Mouse (Mus musculus): ENCODE data around the gene Tenm3. TPM values are rescaled to one million over a fixed set of nuclear protein-coding genes. Genes with fewer than 3 reads are reported as not detected.
A peak's percentile ranks its signal among the peaks of the same experiment; 100 is the strongest.

Tenm3 gene
- polyA plus RNA-seq, 1 experiment from 2014 or later: 48.6 TPM

DNA sequence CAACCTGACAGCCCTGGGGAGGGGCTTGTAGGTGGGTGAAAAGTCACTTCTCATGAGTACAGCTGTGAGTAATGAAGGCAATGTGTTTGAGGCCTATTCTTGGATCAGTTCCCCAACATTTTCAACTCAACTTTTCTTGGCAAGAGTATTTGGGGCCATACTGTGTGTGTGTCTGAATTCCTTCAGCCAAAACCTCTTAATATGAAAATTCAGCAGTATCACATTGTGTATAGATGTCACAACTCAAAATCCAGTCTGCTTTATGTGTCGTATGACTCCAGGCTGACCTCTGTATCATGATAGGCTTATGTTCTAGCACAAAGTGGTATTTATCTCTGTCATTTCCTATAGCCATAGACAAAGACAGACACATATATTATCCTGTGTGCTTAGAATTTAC, 270.8 kb downstream of the Tenm3 start:
- H3K27me3 ChIP-seq (replicated peaks; ENCODE audit: control insufficient read depth, insufficient read depth, low read length): no peaks in the 10 kb centered on the region
- DNase-seq (ENCODE audit: low spot score) (peak; percentile 85), ATAC-seq (ENCODE audit: low read depth) (peak; percentile 60; the same call in 1 of the 2 replicates)
- 39% methylated on average over 1 of the region's 1 CpGs for WGBS
- peaks cover 29% of the 10 kb centered on the region for H3K4me1 ChIP-seq (ENCODE audit: control insufficient read depth, insufficient read depth, low read length)
- H3K4me3 ChIP-seq (ENCODE audit: low read depth, low read length): no peak overlapping the region
- H3K9me3 ChIP-seq (ENCODE audit: control insufficient read depth, low read length): no peaks in the 10 kb centered on the region
- H3K4me2 ChIP-seq (ENCODE audit: low read depth, low read length): no peak overlapping the region
- peak overlapping the region; percentile 53 for H3K27ac ChIP-seq (replicated peaks; ENCODE audit: low read depth, low read length)
- no peak overlapping the region for H3K9ac ChIP-seq (ENCODE audit: low read depth, low read length)
- no peaks in the 10 kb centered on the region for H3K36me3 ChIP-seq (ENCODE audit: control insufficient read depth, insufficient read depth, low read length)

GRCm38 (mm10) chr8:48572345-48572744, 271.4 kb downstream of the Tenm3 start:
- no peak overlapping the region for H3K4me2 ChIP-seq (ENCODE audit: low read depth, low read length)
- no peak overlapping the region for H3K4me3 ChIP-seq (ENCODE audit: low read depth, low read length)
- H3K9ac ChIP-seq (ENCODE audit: low read depth, low read length): no peak overlapping the region
- 95% methylated on average over 2 of the region's 2 CpGs for WGBS
- no peaks in the 10 kb centered on the region for H3K36me3 ChIP-seq (ENCODE audit: control insufficient read depth, insufficient read depth, low read length)
- H3K4me1 ChIP-seq (ENCODE audit: control insufficient read depth, insufficient read depth, low read length): peaks cover 33% of the 10 kb centered on the region
- no peaks in the 10 kb centered on the region for H3K9me3 ChIP-seq (ENCODE audit: control insufficient read depth, low read length)
- H3K27me3 ChIP-seq (replicated peaks; ENCODE audit: control insufficient read depth, insufficient read depth, low read length): no peaks in the 10 kb centered on the region
- ATAC-seq (ENCODE audit: low read depth): no peak
- no peak for DNase-seq (ENCODE audit: low spot score)
- peak overlapping the region; percentile 53; the same call in 1 of the 2 replicates for H3K27ac ChIP-seq (replicated peaks; ENCODE audit: low read depth, low read length)

GRCm38 (mm10) chr8:48568608-48569007, 275.1 kb downstream of the Tenm3 start:
- Histone ChIP-seq H3K4me1 (ENCODE audit: control insufficient read depth, insufficient read depth, low read length) (peaks cover 36% of the 10 kb centered on the region), H3K4me3 (ENCODE audit: low read depth, low read length) (no peak overlapping the region), H3K9ac (ENCODE audit: low read depth, low read length) (no peak overlapping the region), H3K4me2 (ENCODE audit: low read depth, low read length) (no peak overlapping the region), H3K27ac (replicated peaks; ENCODE audit: low read depth, low read length) (peak overlapping the region; percentile 77), H3K27me3 (replicated peaks; ENCODE audit: control insufficient read depth, insufficient read depth, low read length) (no peaks in the 10 kb centered on the region), H3K9me3 (ENCODE audit: control insufficient read depth, low read length) (no peaks in the 10 kb centered on the region), H3K36me3 (ENCODE audit: control insufficient read depth, insufficient read depth, low read length) (no peaks in the 10 kb centered on the region)
- ATAC-seq (ENCODE audit: low read depth) (no peak), DNase-seq (ENCODE audit: low spot score) (peak; percentile 84)
- 19% methylated on average over 4 of the region's 4 CpGs for WGBS

GRCm38 (mm10) chr8:48567929-48568607, 275.7 kb downstream of the Tenm3 start:
- no peak for ATAC-seq (ENCODE audit: low read depth)
- Histone ChIP-seq H3K4me2 (ENCODE audit: low read depth, low read length) (peak overlapping the region; percentile 28; the same call in 1 of the 2 replicates), H3K9me3 (ENCODE audit: control insufficient read depth, low read length) (no peaks in the 10 kb centered on the region), H3K27ac (replicated peaks; ENCODE audit: low read depth, low read length) (peak overlapping the region; percentile 77), H3K4me3 (ENCODE audit: low read depth, low read length) (no peak overlapping the region), H3K4me1 (ENCODE audit: control insufficient read depth, insufficient read depth, low read length) (peaks cover 33% of the 10 kb centered on the region), H3K36me3 (ENCODE audit: control insufficient read depth, insufficient read depth, low read length) (no peaks in the 10 kb centered on the region), H3K9ac (ENCODE audit: low read depth, low read length) (peak overlapping the region; percentile 19; the same call in 1 of the 2 replicates), H3K27me3 (replicated peaks; ENCODE audit: control insufficient read depth, insufficient read depth, low read length) (no peaks in the 10 kb centered on the region)
- peak; percentile 64 for DNase-seq (ENCODE audit: low spot score)
- 31% methylated on average over 10 of the region's 10 CpGs for WGBS

DNA sequence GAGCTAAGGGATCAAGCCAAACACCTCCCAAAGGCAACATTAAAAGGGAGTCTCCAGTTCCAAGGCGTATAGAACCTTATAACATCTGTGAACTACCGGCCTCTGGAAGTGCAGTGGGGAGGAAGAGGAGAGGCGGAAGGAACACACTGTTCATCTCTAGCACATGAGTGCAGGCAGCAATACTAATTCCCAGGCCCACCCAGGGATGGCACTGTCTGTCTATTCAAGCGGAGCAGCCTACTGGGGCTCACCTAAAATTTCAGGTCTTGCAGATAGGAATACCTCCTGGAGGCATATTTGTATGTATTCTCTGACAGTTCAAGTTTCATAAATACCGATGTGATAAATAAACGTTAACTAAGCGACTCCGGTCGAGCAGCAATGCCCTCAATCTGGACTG, 283.5 kb downstream of the Tenm3 start:
- ATAC-seq (ENCODE audit: low read depth): no peak
- Histone ChIP-seq H3K27ac (replicated peaks; ENCODE audit: low read depth, low read length) (no peak overlapping the region), H3K36me3 (ENCODE audit: control insufficient read depth, insufficient read depth, low read length) (no peaks in the 10 kb centered on the region), H3K4me2 (ENCODE audit: low read depth, low read length) (no peak overlapping the region), H3K4me1 (ENCODE audit: control insufficient read depth, insufficient read depth, low read length) (no peaks in the 10 kb centered on the region; the same call in 1 of the 2 replicates), H3K27me3 (replicated peaks; ENCODE audit: control insufficient read depth, insufficient read depth, low read length) (no peaks in the 10 kb centered on the region), H3K9me3 (ENCODE audit: control insufficient read depth, low read length) (no peaks in the 10 kb centered on the region), H3K4me3 (ENCODE audit: low read depth, low read length) (no peak overlapping the region), H3K9ac (ENCODE audit: low read depth, low read length) (no peak overlapping the region)
- WGBS: 59% methylated on average over 9 of the region's 9 CpGs
- DNase-seq (ENCODE audit: low spot score): no peak

DNA sequence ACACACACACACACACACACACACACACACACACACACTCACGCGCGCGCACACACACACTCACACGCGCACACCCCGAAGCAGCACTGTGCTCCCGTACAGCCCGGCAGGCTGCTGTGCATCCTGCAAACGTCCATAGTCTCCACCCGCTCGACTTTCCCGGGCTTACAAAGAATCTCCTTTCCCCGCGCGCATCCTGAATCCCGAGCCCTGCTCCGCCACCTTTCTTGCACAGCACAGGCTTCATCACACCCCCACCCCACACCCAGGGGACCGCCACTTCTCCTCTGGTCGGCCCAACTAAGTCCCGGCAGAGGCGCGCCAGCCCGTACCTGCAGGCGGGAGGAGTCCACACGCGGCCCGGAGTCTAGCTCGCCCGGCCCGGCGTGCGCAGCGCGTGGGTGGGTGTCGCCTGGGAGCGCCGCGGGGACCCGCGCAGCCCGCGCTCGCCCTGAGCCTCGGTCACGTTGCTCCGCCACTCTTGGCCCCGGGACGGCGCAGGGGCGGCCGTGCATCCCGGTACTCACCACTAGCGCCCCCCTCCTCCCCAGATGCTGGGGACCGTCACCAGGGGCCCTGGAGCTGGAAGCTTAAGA, 288.1 kb downstream of the Tenm3 start:
- peak overlapping the region; percentile 88 for H3K9ac ChIP-seq (ENCODE audit: low read depth, low read length)
- H3K27ac ChIP-seq (replicated peaks; ENCODE audit: low read depth, low read length): peak overlapping the region; percentile 98
- peaks cover 12% of the 10 kb centered on the region for H3K4me1 ChIP-seq (ENCODE audit: control insufficient read depth, insufficient read depth, low read length)
- under 1% methylated on average over 35 of the region's 55 CpGs for WGBS
- H3K27me3 ChIP-seq (replicated peaks; ENCODE audit: control insufficient read depth, insufficient read depth, low read length): no peaks in the 10 kb centered on the region
- ATAC-seq (ENCODE audit: low read depth) (peak; percentile 83), DNase-seq (ENCODE audit: low spot score) (peak; percentile 79)
- H3K4me3 ChIP-seq (ENCODE audit: low read depth, low read length): peak overlapping the region; percentile 87
- H3K9me3 ChIP-seq (ENCODE audit: control insufficient read depth, low read length): no peaks in the 10 kb centered on the region
- H3K36me3 ChIP-seq (ENCODE audit: control insufficient read depth, insufficient read depth, low read length): no peaks in the 10 kb centered on the region
- peak overlapping the region; percentile 82 for H3K4me2 ChIP-seq (ENCODE audit: low read depth, low read length)

DNA sequence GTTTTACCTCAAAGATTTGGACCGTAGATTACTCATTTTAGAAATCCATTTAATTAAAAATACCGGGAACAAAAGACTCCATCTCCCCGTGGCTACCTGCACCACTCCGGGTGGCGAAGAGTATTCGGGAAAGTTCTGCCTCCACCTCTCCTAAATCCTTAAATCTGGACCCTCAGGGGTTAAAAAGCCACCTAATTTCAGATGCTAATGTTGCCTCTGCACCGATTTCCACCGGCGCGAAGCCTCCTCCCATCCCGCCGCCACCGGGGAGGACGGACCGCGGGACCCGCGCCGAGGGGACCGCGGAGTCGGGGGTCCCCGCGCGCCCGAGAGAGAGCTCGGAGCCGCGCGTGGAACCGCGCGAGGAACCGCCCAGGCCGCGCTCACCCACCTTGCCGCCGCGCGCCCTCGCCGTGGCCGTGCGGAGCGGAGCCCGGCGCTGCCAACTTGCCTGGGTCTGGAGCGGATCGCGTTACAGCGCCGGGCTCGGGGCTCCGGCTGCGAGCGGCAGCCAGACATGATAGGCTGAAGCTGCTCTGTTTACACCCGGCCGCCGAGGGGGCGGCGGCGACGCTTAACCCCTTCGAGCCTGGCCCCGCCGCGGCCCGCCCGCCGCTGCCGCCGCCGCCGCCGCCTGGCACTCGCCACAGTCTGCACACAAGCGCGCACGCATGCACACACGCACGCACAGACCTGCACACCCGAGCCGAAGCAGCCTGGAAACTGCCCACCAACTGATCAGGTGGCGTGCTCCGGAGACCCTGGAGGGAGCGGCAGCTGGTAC, 288.8 kb downstream of the Tenm3 start:
- DNase-seq (ENCODE audit: low spot score) (peak; percentile 96), ATAC-seq (ENCODE audit: low read depth) (peak; percentile 96)
- peak overlapping the region; percentile 87 for H3K4me3 ChIP-seq (ENCODE audit: low read depth, low read length)
- peaks cover 18% of the 10 kb centered on the region for H3K4me1 ChIP-seq (ENCODE audit: control insufficient read depth, insufficient read depth, low read length)
- H3K27me3 ChIP-seq (replicated peaks; ENCODE audit: control insufficient read depth, insufficient read depth, low read length): no peaks in the 10 kb centered on the region
- H3K27ac ChIP-seq (replicated peaks; ENCODE audit: low read depth, low read length): peak overlapping the region; percentile 98
- H3K36me3 ChIP-seq (ENCODE audit: control insufficient read depth, insufficient read depth, low read length): no peaks in the 10 kb centered on the region
- 1% methylated on average over 30 of the region's 86 CpGs for WGBS
- H3K9me3 ChIP-seq (ENCODE audit: control insufficient read depth, low read length): no peaks in the 10 kb centered on the region
- H3K9ac ChIP-seq (ENCODE audit: low read depth, low read length): peak overlapping the region; percentile 88
- H3K4me2 ChIP-seq (ENCODE audit: low read depth, low read length): peak overlapping the region; percentile 82

DNA sequence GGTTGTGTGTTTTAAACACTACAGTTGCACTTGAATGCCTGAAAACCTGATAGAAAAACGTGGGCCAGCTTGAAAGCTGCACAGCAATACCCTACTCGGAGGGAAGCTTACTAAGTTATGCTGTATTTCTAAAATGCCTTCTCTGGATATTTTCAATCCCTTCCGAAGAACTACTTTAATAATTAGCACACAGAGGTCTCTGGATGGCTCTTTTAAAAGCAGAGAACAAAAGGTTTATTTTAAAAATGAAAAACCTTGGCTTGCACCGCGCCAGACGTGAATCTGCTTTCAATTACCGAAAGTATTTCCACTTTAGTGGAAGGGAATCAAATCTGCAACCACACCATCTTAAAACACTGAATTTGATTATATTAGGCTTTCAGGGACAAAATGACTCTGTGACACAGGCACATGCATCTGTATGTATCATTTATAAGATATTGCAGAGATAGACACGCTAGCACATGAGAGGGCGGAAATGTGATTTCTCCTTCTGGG, 289.9 kb downstream of the Tenm3 start:
- peak overlapping the region; percentile 98 for H3K27ac ChIP-seq (replicated peaks; ENCODE audit: low read depth, low read length)
- WGBS: under 1% methylated on average over 9 of the region's 9 CpGs

More for the DNA sequence above, 289.9 kb downstream of the Tenm3 start:
- Histone ChIP-seq H3K9me3 (ENCODE audit: control insufficient read depth, low read length) (no peaks in the 10 kb centered on the region), H3K9ac (ENCODE audit: low read depth, low read length) (peak overlapping the region; percentile 88), H3K4me1 (ENCODE audit: control insufficient read depth, insufficient read depth, low read length) (peaks cover 23% of the 10 kb centered on the region), H3K27me3 (replicated peaks; ENCODE audit: control insufficient read depth, insufficient read depth, low read length) (no peaks in the 10 kb centered on the region), H3K36me3 (ENCODE audit: control insufficient read depth, insufficient read depth, low read length) (0 out of 2 replicates have a peak, but pooled peaks cover 2% of the 10 kb centered on the region), H3K4me3 (ENCODE audit: low read depth, low read length) (peak overlapping the region; percentile 87), H3K4me2 (ENCODE audit: low read depth, low read length) (peak overlapping the region; percentile 82)
- ATAC-seq (ENCODE audit: low read depth) (no peak), DNase-seq (ENCODE audit: low spot score) (peak; percentile 70)
